Mouse (Mus musculus) cerebellum, adult (tissue): ENCODE data around the gene Dnaja2.

Source experiments
- ATAC-seq: cut with Nextera tagmentation; 2 replicates; pipeline ENCODE4 v1.9.2; 2017; ENCODE audit warnings: mild to moderate bottlenecking, moderate library complexity, mixed read lengths; ENCODE audit not compliant: insufficient number of reproducible peaks, low FRiP score, low TSS enrichment

The Dnaja2 gene

GRCm38 (mm10) chr8:85557601-85557986 is 2.5 kb upstream of the Dnaja2 start:
- ATAC-seq, result no peak

- no peak for ATAC-seq
Measured at GRCm38 (mm10) chr8:85556986-85557600, 1.9 kb upstream of the Dnaja2 start.

DNA sequence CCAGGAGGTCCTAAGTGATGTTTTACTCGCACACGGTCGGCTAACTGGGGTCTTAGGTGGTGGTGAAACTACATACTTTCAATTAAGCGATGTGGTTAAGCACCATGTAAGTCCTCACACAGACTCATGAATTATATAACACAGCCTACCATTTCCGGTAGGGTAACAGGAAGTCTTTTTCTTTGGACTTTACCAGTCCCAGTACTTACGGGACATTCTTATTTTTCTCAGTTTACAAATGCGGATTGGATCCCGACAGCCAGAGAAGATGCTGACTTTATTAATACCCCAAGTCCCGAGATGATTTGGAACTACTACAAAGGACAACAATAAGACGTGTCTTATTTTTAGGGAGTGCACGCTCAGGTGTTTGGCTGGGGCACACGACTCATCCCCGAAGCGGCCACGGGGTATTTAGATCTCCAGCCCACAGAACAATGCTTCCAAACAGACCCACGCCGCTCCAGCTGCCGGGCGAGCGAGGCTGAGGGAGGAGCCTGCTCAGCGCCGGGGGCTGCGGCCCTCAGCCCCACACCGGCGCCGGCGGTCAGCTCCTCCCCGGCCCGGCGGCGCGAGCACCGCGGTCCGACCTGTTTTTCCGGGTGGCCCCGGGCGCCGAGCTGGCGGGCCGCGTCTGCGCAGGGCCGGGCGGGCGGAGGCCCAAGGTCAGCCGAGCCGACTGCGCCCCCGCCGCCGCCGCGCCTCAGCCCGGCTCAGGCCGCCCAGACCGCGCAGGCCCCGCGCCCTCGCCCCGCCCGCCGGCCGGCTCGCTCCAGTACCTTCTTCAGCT is 558 bp downstream of the Dnaja2 start:
- peak; percentile 82 for ATAC-seq

- no peak for ATAC-seq
Measured at GRCm38 (mm10) chr8:85551934-85552333, 3.2 kb downstream of the Dnaja2 start.

- ATAC-seq, result no peak
Measured at GRCm38 (mm10) chr8:85536332-85536731, 18.8 kb downstream of the Dnaja2 start.

DNA sequence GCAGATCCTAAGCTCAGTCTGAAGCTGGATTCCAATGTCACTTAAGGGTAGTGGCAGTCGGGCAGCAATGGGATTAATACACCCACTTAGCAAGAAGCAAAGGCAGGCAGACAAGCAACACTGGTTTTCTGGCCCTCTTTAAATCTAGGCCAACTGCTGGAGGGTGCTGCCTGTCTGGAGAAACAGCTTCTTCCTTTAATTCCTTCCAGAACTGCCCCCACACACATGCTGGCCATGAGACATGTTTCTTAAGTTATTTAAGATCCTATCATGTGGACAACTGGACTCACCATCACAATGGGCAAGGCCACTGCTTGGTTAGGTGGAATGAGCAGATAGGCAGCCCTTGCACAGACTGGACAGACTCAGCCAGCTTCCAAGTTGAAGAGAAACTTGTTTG is 21.0 kb downstream of the Dnaja2 start:
- no peak for ATAC-seq

DNA sequence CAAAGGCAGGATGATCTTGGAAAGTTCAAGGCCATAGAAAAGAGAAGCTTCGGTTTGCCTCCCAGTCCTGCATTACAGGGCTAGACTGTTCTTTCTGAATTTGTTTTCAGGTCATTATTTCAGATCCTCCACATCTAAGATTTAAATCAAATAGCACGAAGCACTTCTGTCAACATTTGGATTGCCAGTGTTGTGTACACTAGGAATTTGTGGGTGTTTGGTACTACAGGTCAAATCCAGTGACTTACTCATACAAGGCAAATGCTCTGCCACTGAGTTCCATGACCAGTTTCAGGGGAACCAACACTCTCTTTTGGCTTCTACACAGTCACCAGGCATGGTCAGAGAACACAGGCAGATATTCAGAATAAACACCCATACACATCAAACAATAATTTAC is 21.7 kb downstream of the Dnaja2 start:
- ATAC-seq, result no peak

- no peak for ATAC-seq
Measured at GRCm38 (mm10) chr8:85532843-85533242, 22.3 kb downstream of the Dnaja2 start.

GRCm38 (mm10) chr8:85531471-85531870 is 23.7 kb downstream of the Dnaja2 start:
- ATAC-seq, result no peak

- no peak for ATAC-seq
Measured at GRCm38 (mm10) chr8:85530717-85531116, 24.4 kb downstream of the Dnaja2 start.

- no peak for ATAC-seq
Measured at GRCm38 (mm10) chr8:85528959-85529358, 26.2 kb downstream of the Dnaja2 start.

- ATAC-seq, result peak; percentile 66; the same call in 1 of the 2 replicates
Measured at GRCm38 (mm10) chr8:85526105-85526504, 29.0 kb downstream of the Dnaja2 start.

- ATAC-seq, result no peak
Measured at GRCm38 (mm10) chr8:85524086-85524485, 31.1 kb downstream of the Dnaja2 start.

DNA sequence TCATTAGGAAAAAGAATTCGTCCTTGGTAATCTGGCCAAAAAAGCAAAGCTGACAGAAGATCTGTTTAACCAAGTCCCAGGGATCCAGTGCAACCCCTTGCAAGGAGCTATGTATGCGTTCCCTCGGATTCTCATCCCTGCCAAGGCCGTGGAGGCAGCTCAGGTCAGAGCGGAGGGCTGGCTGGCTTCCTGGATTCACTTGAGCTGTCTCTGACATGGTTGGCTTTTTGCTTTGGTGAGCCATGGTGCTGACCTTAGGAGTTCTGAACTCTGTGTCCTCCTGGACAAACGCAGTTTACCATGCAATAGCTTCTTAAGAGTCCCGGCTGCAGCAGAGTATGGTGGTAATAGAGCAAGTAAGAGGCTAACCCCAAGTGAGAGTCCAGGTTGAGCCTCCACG is 33.8 kb downstream of the Dnaja2 start:
- no peak for ATAC-seq

DNA sequence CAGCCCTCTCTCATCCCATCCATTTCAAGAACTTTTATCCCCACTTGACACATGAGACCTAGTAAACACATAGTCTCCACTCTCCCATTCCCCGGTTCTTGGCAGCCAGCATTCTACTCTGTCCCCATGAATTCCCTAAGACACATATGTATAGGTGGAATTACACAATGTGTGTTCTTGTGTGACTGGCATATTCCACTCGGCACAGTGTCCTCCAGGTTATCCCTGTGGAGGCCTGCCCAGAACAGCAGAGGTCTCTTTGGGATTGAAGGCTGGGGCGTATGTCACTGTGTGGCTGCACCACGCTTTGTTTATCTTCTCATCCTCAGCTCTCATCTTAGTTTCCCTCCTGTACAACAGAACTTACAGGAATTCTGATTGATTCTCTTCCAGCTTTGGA is 34.6 kb downstream of the Dnaja2 start:
- ATAC-seq, result no peak

DNA sequence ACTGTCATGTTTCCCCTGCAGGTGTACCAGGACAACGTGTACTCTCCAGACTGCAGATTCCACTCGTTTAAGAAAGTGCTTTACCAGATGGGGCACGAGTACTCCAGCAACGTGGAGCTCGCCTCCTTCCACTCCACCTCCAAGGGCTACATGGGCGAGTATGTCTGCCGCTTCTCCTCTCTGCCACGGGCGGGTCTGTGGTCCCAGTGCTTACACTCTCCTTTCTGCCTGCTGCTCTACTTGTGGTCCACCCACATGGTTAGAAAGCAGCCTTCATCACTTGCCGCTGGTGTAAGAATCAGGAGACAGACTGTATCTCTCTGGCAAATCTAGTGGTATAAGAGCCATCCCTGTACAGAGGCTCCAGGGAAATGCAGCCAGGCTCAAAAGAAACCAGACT is 37.2 kb downstream of the Dnaja2 start:
- ATAC-seq, result no peak

DNA sequence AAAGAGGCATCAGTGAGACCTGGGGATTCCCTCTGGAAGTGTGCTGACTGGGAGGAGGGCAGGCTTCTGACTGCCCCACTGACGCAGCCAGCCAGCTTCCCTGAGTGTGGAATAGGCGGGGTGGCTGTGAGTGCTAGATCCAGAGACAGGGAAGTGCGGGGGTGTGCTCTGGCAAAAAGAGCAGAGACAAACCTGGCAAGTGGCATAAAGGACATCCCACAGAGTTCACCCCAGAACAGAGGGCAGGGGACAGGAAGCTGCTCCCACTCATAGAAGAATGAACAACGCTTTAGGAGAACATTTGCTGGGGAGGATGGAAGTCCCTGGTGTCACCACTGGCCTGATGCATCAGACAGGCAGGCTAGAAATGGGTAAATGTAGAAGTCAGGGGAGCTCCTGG is 37.8 kb downstream of the Dnaja2 start:
- ATAC-seq, result no peak

GRCm38 (mm10) chr8:85515391-85515790 is 39.8 kb downstream of the Dnaja2 start:
- no peak for ATAC-seq

DNA sequence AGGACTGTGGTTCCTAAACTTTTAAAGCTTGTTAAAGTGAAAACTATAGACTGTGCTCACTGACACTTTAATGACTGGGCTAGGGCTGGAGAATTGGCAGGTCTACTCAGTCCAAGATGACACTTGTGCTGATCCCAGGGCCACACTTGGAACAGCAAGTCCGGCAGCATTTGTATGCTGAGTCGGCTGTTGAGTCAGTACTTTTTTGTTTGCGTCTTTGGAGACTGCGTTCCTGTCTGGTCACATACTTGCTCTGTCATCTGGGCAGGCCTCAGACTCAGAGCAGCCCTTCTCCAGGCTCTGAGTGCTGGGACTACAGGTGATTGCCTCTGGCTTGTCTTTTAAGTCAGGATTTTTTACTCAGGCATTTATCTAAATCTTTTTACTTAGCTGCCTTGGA is 41.9 kb downstream of the Dnaja2 start:
- ATAC-seq, result no peak

DNA sequence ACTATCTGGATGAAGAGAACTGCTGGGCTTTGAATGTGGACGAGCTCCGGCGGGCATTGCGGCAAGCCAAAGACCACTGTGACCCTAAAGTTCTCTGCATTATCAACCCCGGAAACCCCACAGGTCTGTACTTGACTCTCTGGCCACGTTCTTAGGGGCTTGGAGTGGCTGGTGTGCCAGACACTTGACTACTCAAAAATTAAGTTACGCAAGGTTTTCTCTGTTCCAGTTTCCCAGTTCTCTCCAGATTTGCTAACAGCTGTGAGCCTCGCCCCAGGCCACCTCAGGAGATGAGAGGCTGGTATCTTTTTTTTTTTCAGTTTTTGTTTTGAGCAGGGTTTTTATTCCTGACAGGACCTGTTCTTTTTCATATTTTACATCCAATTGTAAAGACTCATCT is 42.9 kb downstream of the Dnaja2 start:
- no peak for ATAC-seq

DNA sequence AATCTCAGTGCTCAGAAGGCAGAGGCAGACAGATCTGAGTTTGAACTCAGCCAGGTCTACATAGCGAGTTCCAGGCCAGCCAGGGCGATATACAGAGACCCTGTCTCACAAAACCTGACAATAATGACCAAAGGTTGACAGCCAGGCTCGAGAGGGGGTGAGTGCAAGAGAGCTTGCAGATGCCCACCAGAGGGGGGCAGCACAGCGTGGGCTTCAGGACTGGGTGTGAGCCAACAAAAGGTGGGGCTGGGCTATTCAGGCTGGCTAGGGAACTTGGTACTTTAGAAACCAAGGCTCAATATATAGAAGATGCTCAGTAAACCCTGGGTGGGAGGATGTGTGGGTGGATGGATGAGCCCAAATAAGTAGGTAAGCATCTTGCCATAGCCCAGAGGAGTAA is 46.5 kb downstream of the Dnaja2 start:
- no peak for ATAC-seq

GRCm38 (mm10) chr8:85506620-85507019 is 48.5 kb downstream of the Dnaja2 start:
- ATAC-seq, result no peak
